Mouse (Mus musculus) lung, postnatal 14 days (tissue): ENCODE results near the gene Soga1.

Experiments
- DNase-seq: peaks from one replicate; pipeline ENCODE4 v3.0.0; 2021

The Soga1 gene

GRCm38 (mm10) chr2:157078059-157078792 lies 828 bp downstream of the Soga1 start:
- no peak for DNase-seq

GRCm38 (mm10) chr2:157077641-157078058 lies 1.4 kb downstream of the Soga1 start:
- DNase-seq, result peak; percentile 91

- peak; percentile 70 for DNase-seq
Observed at GRCm38 (mm10) chr2:157077160-157077559, 1.9 kb downstream of the Soga1 start.

- no peak for DNase-seq
Observed at GRCm38 (mm10) chr2:157076585-157076984, 2.5 kb downstream of the Soga1 start.

GRCm38 (mm10) chr2:157075685-157076084 lies 3.4 kb downstream of the Soga1 start:
- DNase-seq, result peak; percentile 42

- DNase-seq, result no peak
Observed at GRCm38 (mm10) chr2:157075226-157075625, 3.8 kb downstream of the Soga1 start.

- DNase-seq, result peak; percentile 61
Observed at GRCm38 (mm10) chr2:157074772-157075171, 4.3 kb downstream of the Soga1 start.

- DNase-seq, result no peak
Observed at GRCm38 (mm10) chr2:157074186-157074724, 4.8 kb downstream of the Soga1 start.

GRCm38 (mm10) chr2:157073378-157074052 lies 5.5 kb downstream of the Soga1 start:
- DNase-seq, result no peak

GRCm38 (mm10) chr2:157072316-157072990 lies 6.6 kb downstream of the Soga1 start:
- no peak for DNase-seq

- peak; percentile 87 for DNase-seq
Observed at GRCm38 (mm10) chr2:157071556-157071955, 7.5 kb downstream of the Soga1 start.

- peak; percentile 82 for DNase-seq
Observed at GRCm38 (mm10) chr2:157070365-157070764, 8.7 kb downstream of the Soga1 start.

GRCm38 (mm10) chr2:157069755-157070315 lies 9.2 kb downstream of the Soga1 start:
- DNase-seq, result no peak

- no peak for DNase-seq
Observed at GRCm38 (mm10) chr2:157069355-157069735, 9.7 kb downstream of the Soga1 start.

GRCm38 (mm10) chr2:157068701-157069354 lies 10.2 kb downstream of the Soga1 start:
- DNase-seq, result no peak

- no peak for DNase-seq
Observed at GRCm38 (mm10) chr2:157066731-157067430, 12.2 kb downstream of the Soga1 start.

GRCm38 (mm10) chr2:157065879-157066226 lies 13.2 kb downstream of the Soga1 start:
- no peak for DNase-seq

- DNase-seq, result peak; percentile 61
Observed at GRCm38 (mm10) chr2:157064978-157065878, 13.8 kb downstream of the Soga1 start.

GRCm38 (mm10) chr2:157064136-157064535 lies 14.9 kb downstream of the Soga1 start:
- DNase-seq, result peak; percentile 52

GRCm38 (mm10) chr2:157063241-157063700 lies 15.8 kb downstream of the Soga1 start:
- peak; percentile 48 for DNase-seq
